Mouse (Mus musculus): Measurements from ENCODE around the gene Tinag. TPM values are rescaled to one million over a fixed set of nuclear protein-coding genes. Genes with fewer than 3 reads are reported as not detected.

The Tinag gene
- polyA plus RNA-seq, 1 experiment from 2014 or later: not detected

GRCm38 (mm10) chr9:77032430-77033154, 13.0 kb downstream of the Tinag start:
- Histone ChIP-seq H3K4me2 (ENCODE audit: low read length) (no peak overlapping the region), H3K27me3 (ENCODE audit: control insufficient read depth, insufficient read depth, low read depth, low read length) (no peaks in the 10 kb centered on the region), H3K36me3 (ENCODE audit: control insufficient read depth, insufficient read depth, low read length) (no peaks in the 10 kb centered on the region), H3K4me3 (ENCODE audit: low read depth, low read length) (no peak overlapping the region), H3K9me3 (replicated peaks; ENCODE audit: control insufficient read depth, low read length, poor library complexity, severe bottlenecking) (no peaks in the 10 kb centered on the region), H3K4me1 (ENCODE audit: control insufficient read depth, insufficient read depth, low read length) (no peaks in the 10 kb centered on the region), H3K27ac (ENCODE audit: low read length) (no peak overlapping the region), H3K9ac (ENCODE audit: low read depth, low read length) (no peak overlapping the region)
- ATAC-seq: no peak
- WGBS: 80% methylated on average over 9 of the region's 9 CpGs

- no peaks in the 10 kb centered on the region for H3K4me1 ChIP-seq (ENCODE audit: control insufficient read depth, insufficient read depth, low read length)
- no peak overlapping the region for H3K27ac ChIP-seq (ENCODE audit: low read length)
- H3K36me3 ChIP-seq (ENCODE audit: control insufficient read depth, insufficient read depth, low read length): no peaks in the 10 kb centered on the region
- no peak overlapping the region for H3K9ac ChIP-seq (ENCODE audit: low read depth, low read length)
- H3K4me3 ChIP-seq (ENCODE audit: low read depth, low read length): no peak overlapping the region
- no peaks in the 10 kb centered on the region for H3K9me3 ChIP-seq (replicated peaks; ENCODE audit: control insufficient read depth, low read length, poor library complexity, severe bottlenecking)
- 83% methylated on average over 2 of the region's 2 CpGs for WGBS
- no peak overlapping the region for H3K4me2 ChIP-seq (ENCODE audit: low read length)
- H3K27me3 ChIP-seq (ENCODE audit: control insufficient read depth, insufficient read depth, low read depth, low read length): no peaks in the 10 kb centered on the region
- no peak for ATAC-seq
Measured at GRCm38 (mm10) chr9:77025271-77025670, 20.3 kb downstream of the Tinag start.

DNA sequence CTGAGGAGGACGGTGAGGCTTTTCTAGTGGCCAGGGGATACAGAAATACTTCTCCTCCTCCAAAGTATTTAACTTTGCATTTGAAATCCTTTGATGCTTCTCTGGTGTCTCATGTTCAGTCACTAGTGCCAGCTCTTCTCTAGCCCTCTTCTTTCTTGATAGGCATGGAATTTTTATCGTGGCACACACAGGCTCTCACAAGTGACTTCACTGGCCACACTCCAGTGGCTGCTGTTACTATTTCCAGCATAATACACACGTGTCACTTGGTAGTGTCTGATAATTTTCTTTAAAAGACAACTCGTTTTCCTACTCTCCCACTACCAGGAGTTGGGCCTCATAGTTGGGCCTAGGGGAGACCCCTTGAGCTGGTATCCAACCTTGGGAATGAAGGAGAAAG, 26.7 kb downstream of the Tinag start:
- Histone ChIP-seq H3K4me1 (ENCODE audit: control insufficient read depth, insufficient read depth, low read length) (no peaks in the 10 kb centered on the region), H3K9me3 (replicated peaks; ENCODE audit: control insufficient read depth, low read length, poor library complexity, severe bottlenecking) (no peaks in the 10 kb centered on the region), H3K4me2 (ENCODE audit: low read length) (no peak overlapping the region), H3K4me3 (ENCODE audit: low read depth, low read length) (no peak overlapping the region), H3K27me3 (ENCODE audit: control insufficient read depth, insufficient read depth, low read depth, low read length) (no peaks in the 10 kb centered on the region), H3K27ac (ENCODE audit: low read length) (no peak overlapping the region), H3K36me3 (ENCODE audit: control insufficient read depth, insufficient read depth, low read length) (no peaks in the 10 kb centered on the region), H3K9ac (ENCODE audit: low read depth, low read length) (no peak overlapping the region)
- no peak for ATAC-seq
- 79% methylated on average over 4 of the region's 4 CpGs for WGBS

DNA sequence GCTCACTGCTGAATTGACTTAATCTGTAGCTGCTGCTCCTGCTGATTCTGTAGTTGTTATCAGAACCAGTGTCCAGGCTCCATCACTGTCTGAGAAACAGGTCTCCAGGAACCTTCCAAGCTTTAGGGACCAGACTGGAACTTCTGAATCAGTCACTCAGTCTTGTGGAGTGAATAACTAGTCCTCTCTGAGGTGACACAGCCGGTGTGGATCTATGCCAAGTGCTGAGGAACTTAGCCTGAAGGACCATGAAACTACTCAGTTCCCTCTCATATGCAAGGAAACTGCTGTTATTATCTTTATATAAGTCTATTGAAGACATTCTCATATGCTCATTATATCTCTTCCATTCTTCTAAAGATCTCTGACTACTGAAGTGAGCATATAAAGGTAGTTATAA, 49.6 kb downstream of the Tinag start:
- Histone ChIP-seq H3K36me3 (ENCODE audit: control insufficient read depth, insufficient read depth, low read length) (no peaks in the 10 kb centered on the region), H3K4me1 (ENCODE audit: control insufficient read depth, insufficient read depth, low read length) (peaks cover 2% of the 10 kb centered on the region; the same call in 1 of the 2 replicates), H3K4me2 (ENCODE audit: low read length) (no peak overlapping the region), H3K9me3 (replicated peaks; ENCODE audit: control insufficient read depth, low read length, poor library complexity, severe bottlenecking) (no peaks in the 10 kb centered on the region), H3K27ac (ENCODE audit: low read length) (no peak overlapping the region), H3K9ac (ENCODE audit: low read depth, low read length) (no peak overlapping the region), H3K27me3 (ENCODE audit: control insufficient read depth, insufficient read depth, low read depth, low read length) (no peaks in the 10 kb centered on the region), H3K4me3 (ENCODE audit: low read depth, low read length) (no peak overlapping the region)
- no peak for ATAC-seq
- WGBS: 100% methylated on average over 1 of the region's 1 CpGs

GRCm38 (mm10) chr9:76989946-76990345, 55.6 kb downstream of the Tinag start:
- H3K27ac ChIP-seq (ENCODE audit: low read length): no peak overlapping the region
- no peak overlapping the region for H3K4me2 ChIP-seq (ENCODE audit: low read length)
- no peak overlapping the region for H3K9ac ChIP-seq (ENCODE audit: low read depth, low read length)

GRCm38 (mm10) chr9:76934813-76935212, 110.8 kb downstream of the Tinag start:
- Histone ChIP-seq H3K4me3 (ENCODE audit: low read depth, low read length) (no peak overlapping the region), H3K36me3 (ENCODE audit: control insufficient read depth, insufficient read depth, low read length) (no peaks in the 10 kb centered on the region), H3K4me1 (ENCODE audit: control insufficient read depth, insufficient read depth, low read length) (no peaks in the 10 kb centered on the region), H3K4me2 (ENCODE audit: low read length) (no peak overlapping the region), H3K27me3 (ENCODE audit: control insufficient read depth, insufficient read depth, low read depth, low read length) (no peaks in the 10 kb centered on the region), H3K27ac (ENCODE audit: low read length) (no peak overlapping the region), H3K9ac (ENCODE audit: low read depth, low read length) (no peak overlapping the region), H3K9me3 (replicated peaks; ENCODE audit: control insufficient read depth, low read length, poor library complexity, severe bottlenecking) (no peaks in the 10 kb centered on the region)
- WGBS: 100% methylated on average over 1 of the region's 1 CpGs
- ATAC-seq: no peak

More at GRCm38 (mm10) chr9:76989946-76990345, 55.6 kb downstream of the Tinag start:
- Histone ChIP-seq H3K4me3 (ENCODE audit: low read depth, low read length) (no peak overlapping the region), H3K4me1 (ENCODE audit: control insufficient read depth, insufficient read depth, low read length) (no peaks in the 10 kb centered on the region), H3K36me3 (ENCODE audit: control insufficient read depth, insufficient read depth, low read length) (no peaks in the 10 kb centered on the region), H3K9me3 (replicated peaks; ENCODE audit: control insufficient read depth, low read length, poor library complexity, severe bottlenecking) (no peaks in the 10 kb centered on the region), H3K27me3 (ENCODE audit: control insufficient read depth, insufficient read depth, low read depth, low read length) (no peaks in the 10 kb centered on the region)
- ATAC-seq: no peak

DNA sequence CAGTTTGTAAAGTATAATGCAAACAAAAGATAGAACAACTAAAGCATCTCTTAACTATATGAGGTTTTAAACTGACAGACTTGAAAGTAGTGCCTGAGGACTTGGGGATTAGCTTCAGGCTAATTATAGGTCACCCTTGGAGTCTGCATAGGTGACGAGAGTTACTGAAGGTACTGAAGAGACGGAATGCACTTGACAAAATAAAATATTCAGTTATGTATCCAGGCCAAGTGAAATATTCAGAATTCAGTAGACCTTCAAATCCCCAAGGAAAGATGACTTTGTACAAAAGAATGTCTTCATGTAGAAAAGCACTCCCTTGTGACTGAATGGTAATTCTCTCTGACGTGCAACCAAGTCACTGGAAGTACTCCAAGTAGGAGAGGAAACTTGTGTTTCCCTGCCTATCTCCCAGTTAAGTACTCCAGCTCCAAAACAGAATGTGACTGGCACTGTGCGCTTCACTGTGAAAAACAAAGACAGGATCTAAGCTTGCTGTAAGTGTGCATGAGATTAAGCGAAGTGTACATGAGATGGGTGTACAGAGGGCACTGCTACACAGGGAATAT, 130.4 kb downstream of the Tinag start:
- no peak for ATAC-seq
- WGBS: 78% methylated on average over 5 of the region's 5 CpGs
- H3K4me2 ChIP-seq (ENCODE audit: low read length): no peak overlapping the region

More for the DNA sequence above, 130.4 kb downstream of the Tinag start:
- Histone ChIP-seq H3K36me3 (ENCODE audit: control insufficient read depth, insufficient read depth, low read length) (no peaks in the 10 kb centered on the region), H3K4me3 (ENCODE audit: low read depth, low read length) (no peak overlapping the region), H3K9ac (ENCODE audit: low read depth, low read length) (no peak overlapping the region), H3K4me1 (ENCODE audit: control insufficient read depth, insufficient read depth, low read length) (no peaks in the 10 kb centered on the region), H3K27ac (ENCODE audit: low read length) (no peak overlapping the region), H3K27me3 (ENCODE audit: control insufficient read depth, insufficient read depth, low read depth, low read length) (no peaks in the 10 kb centered on the region), H3K9me3 (replicated peaks; ENCODE audit: control insufficient read depth, low read length, poor library complexity, severe bottlenecking) (no peaks in the 10 kb centered on the region)
